Mouse (Mus musculus): ENCODE measurements at regions not wholly inside any gene's neighbourhood (a gene's known extent, or its start where the extent isn't known, plus 50 kb on each side); places are given as distances from the start of the nearest gene placed in this dataset.

DNA sequence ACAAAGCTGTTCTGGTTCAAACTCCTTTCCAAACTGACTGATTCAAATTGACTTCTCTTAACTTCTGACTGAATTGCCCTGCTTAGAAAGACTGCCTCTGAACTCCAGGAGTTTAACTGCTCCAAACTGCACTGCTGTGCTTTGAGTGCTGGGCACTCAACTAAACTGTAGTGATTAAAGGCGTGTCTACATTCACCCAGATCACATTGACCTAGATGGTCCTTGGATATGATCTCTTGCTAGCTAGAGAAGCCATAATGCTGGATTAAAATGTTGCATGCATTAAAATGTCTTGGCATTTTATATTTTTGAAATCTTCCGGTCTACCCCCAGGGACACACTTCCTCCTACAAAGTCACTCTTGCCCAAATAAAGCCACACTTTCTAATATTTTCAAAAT lies 5738.5 kb downstream of the 9330182O14Rik start:
- no peaks in the 10 kb centered on the region for H3K27me3 ChIP-seq (ENCODE audit: insufficient read depth, low read length)
- H3K4me3 ChIP-seq (replicated peaks; ENCODE audit: low read length): no peak overlapping the region
- H3K9me3 ChIP-seq (ENCODE audit: low read length): peaks cover 6% of the 10 kb centered on the region; the same call in 1 of the 2 replicates
- no peaks in the 10 kb centered on the region for H3K4me1 ChIP-seq (replicated peaks; ENCODE audit: low read depth, low read length)
- H3K36me3 ChIP-seq (ENCODE audit: insufficient read depth, low read length): no peaks in the 10 kb centered on the region
- TF ChIP-seq POU5F1 (IDR thresholded peaks at IDR 0.05; ENCODE audit: borderline replicate concordance, low read length) (no peak), NANOG (IDR thresholded peaks at IDR 0.05; ENCODE audit: borderline replicate concordance, low read length) (peak; percentile 67; the same call in 1 of the 2 replicates)

Measured in E14TG2a.4 (cell line).